9 mouse cellular contexts compared by ENCODE assay signal in genomic region chr5:91038547-91038946, GRCm38 (mm10). TPM values are rescaled to one million over a fixed set of nuclear protein-coding genes. Genes with fewer than 3 reads are reported as not detected.
DNase-seq lines count a peak whose midpoint lies in the region; ATAC-seq and TF ChIP-seq lines count a peak whose summit lies in the region.
"Had no signal": no experiment of that assay in that cellular context is flagged by ENCODE, and none has a peak within 500 bp of the region (broad histone marks: within the 10 kb centered on the region; RNA-seq: fewer than 3 reads in every experiment).

No protein-coding gene starts in this region.

- in situ Hi-C loops in CH12.LX (cut with MboI; ENCODE audit: low pct_ligation_motif_present, low pct_unique_long_range_greater_than_20kb, low sequenced_read_pairs), result loop anchor here (25.0 kb wide), 1 partner anchor 274 kb away; no protein-coding TSS in a partner anchor

- no peaks in the 10 kb centered on the region for H3K9me3 ChIP-seq in CH12.LX (replicated peaks; ENCODE audit: low read length)
- no peaks in the 10 kb centered on the region for H3K9me3 ChIP-seq in embryonic facial prominence, embryonic 12.5 days

- H3K79me2 ChIP-seq in CH12.LX (replicated peaks; ENCODE audit: control insufficient read depth, extremely low read depth, insufficient read depth, poor library complexity, severe bottlenecking), result no peaks in the 10 kb centered on the region

- TF ChIP-seq EP300 in CH12.LX (IDR thresholded peaks at IDR 0.05; ENCODE audit: low read length), result no peak

- no peaks in the 10 kb centered on the region for H3K27me3 ChIP-seq in CH12.LX (replicated peaks)
- no peaks in the 10 kb centered on the region for H3K27me3 ChIP-seq in embryonic facial prominence, embryonic 12.5 days

- no peaks in the 10 kb centered on the region for H3K36me3 ChIP-seq in CH12.LX (replicated peaks in 1 of 2; ENCODE audit: control insufficient read depth in 1 of 2, insufficient read depth in 1 of 2, low read length in 1 of 2)
- H3K36me3 ChIP-seq in embryonic facial prominence, embryonic 12.5 days, result no peaks in the 10 kb centered on the region

- TF ChIP-seq RAD21 in CH12.LX (IDR thresholded peaks at IDR 0.05; ENCODE audit: low read depth, low read length), result peak; percentile 70

- no peak overlapping the region for H3K27ac ChIP-seq in CH12.LX (ENCODE audit: insufficient read depth, low read depth)
- no peak overlapping the region for H3K27ac ChIP-seq in embryonic facial prominence, embryonic 12.5 days

- no peak overlapping the region for H3K4me2 ChIP-seq in CH12.LX (ENCODE audit: insufficient read depth, low read depth, poor library complexity, severe bottlenecking)
- no peak overlapping the region for H3K4me2 ChIP-seq in embryonic facial prominence, embryonic 12.5 days (replicated peaks)

- H3K4me3 ChIP-seq in CH12.LX (replicated peaks in 1 of 3; ENCODE audit: low read depth in 2 of 3, low read length in 2 of 3, poor library complexity in 1 of 3), result no peak overlapping the region
- H3K4me3 ChIP-seq in embryonic facial prominence, embryonic 12.5 days, result no peak overlapping the region

- ATAC-seq in frontal cortex, adult (ENCODE audit: low TSS enrichment), result 0 out of 2 replicates have a peak, but pooled peaks have one; percentile 50
- peak; percentile 72; the same call in 1 of the 2 replicates for ATAC-seq in embryonic facial prominence, embryonic 12.5 days (ENCODE audit: insufficient number of reproducible peaks, insufficient read depth, low FRiP score, low TSS enrichment)

- peaks cover 0 to 2% of the 10 kb centered on the region in 2 experiments; a peak in 1 of 4 replicates for H3K4me1 ChIP-seq in CH12.LX (ENCODE audit: control insufficient read depth in 1 of 2, insufficient read depth in 2 of 2)
- no peaks in the 10 kb centered on the region for H3K4me1 ChIP-seq in embryonic facial prominence, embryonic 12.5 days

- no peak for TF ChIP-seq POLR2A in CH12.LX (IDR thresholded peaks at IDR 0.05; ENCODE audit: low read depth, low read length)

- dilution Hi-C loops in CH12.LX (cut with MboI; ENCODE audit: extremely low pct_ligation_motif_present, extremely low pct_unique_long_range_greater_than_20kb, low sequenced_read_pairs), result no loop called here

- H3K9ac ChIP-seq in CH12.LX (ENCODE audit: insufficient read depth, low read depth), result no peak overlapping the region
- H3K9ac ChIP-seq in embryonic facial prominence, embryonic 12.5 days, result no peak overlapping the region

- TF ChIP-seq CTCF in CH12.LX (conservative IDR thresholded peaks at IDR 0.05 in 1 of 2, IDR thresholded peaks at IDR 0.05 in 1 of 2; ENCODE audit: low read depth in 2 of 2, low read length in 2 of 2), result peak in 1 of 2 experiments; percentile 61; a peak in 2 of 4 replicates

- 14% methylated on average over 2 of the region's 2 CpGs for WGBS in embryonic facial prominence, embryonic 12.5 days

- DNase-seq in frontal cortex, postnatal 25 days (ENCODE audit: low spot score in 2 of 2), result no peak
- peak; percentile 6 for DNase-seq in CH12.LX (ENCODE audit: extremely low read depth)
- DNase-seq in kidney, postnatal 36 days, result peak; percentile 23 to 41
- DNase-seq in ovary, postnatal 10 days (ENCODE audit: low spot score), result peak; percentile 3
- DNase-seq in gastrocnemius, adult 18-20 months (ENCODE audit: low spot score), result no peak
- no peak for DNase-seq in gastrocnemius, postnatal 10 days

TF ChIP-seq in CH12.LX, 34 proteins besides CTCF, POLR2A, EP300 and RAD21:
- TF ChIP-seq POLR2AphosphoS2 (IDR thresholded peaks at IDR 0.05; ENCODE audit: low read depth, low read length) (no peak), SMC3 (IDR thresholded peaks at IDR 0.05; ENCODE audit: low read depth, low read length) (peak; percentile 53)
TF ChIP-seq in CH12.LX: peak in this region for 1.

RNA-seq across cellular contexts. Expression of gene Epgn, which starts 11.3 kb away (rescaled TPM):
- total RNA-seq in CH12.LX (2012; rRNA removed) (not detected in 2 replicates), CH12.LX (2014; rRNA removed) (not detected in 2 replicates)
- polyA plus RNA-seq in CH12.LX (2012; ENCODE audit: insufficient read length, low read depth), result not detected in 2 replicates
- polyA plus RNA-seq in embryonic facial prominence, embryonic 12.5 days (2016; fragmentation: Nextera tagmentation; extraction: Ambion mirVana), result 0.18 and 0.39 TPM in 2 replicates
- total RNA-seq in gastrocnemius, adult 18-20 months (2021), result under 1 TPM; 0.30 to 0.38 TPM
- total RNA-seq in gastrocnemius, postnatal 10 days (2021), result under 1 TPM; 0.26 to 0.79 TPM

RNA-seq across cellular contexts. Expression of gene Ereg, which starts 35.9 kb away (rescaled TPM):
- total RNA-seq in CH12.LX (2012; rRNA removed) (not detected in 2 replicates), CH12.LX (2014; rRNA removed) (not detected in 2 replicates)
- polyA plus RNA-seq in CH12.LX (2012; ENCODE audit: insufficient read length, low read depth), result not detected in 2 replicates
- polyA plus RNA-seq in embryonic facial prominence, embryonic 12.5 days (2016; fragmentation: Nextera tagmentation; extraction: Ambion mirVana), result 0.05 TPM in 1 of 2 replicates, not detected in the other
- not detected for total RNA-seq in gastrocnemius, adult 18-20 months (2021)
- under 1 TPM in 1 of 2 experiments, not detected in 1; 0.07 TPM for total RNA-seq in gastrocnemius, postnatal 10 days (2021)
- polyA plus RNA-seq: testis, adult 2 months had no signal

Comparison
In these comparisons a context has a peak if more than half of its experiments do, and no peak if none do; other contexts are left out.
1. DNase-seq: peak in CH12.LX (single experiment), kidney, postnatal 36 days (2 of 2) and ovary, postnatal 10 days (single experiment); none in frontal cortex, postnatal 25 days (0 of 2), gastrocnemius, adult 18-20 months (single experiment) and gastrocnemius, postnatal 10 days (single experiment).